Mouse (Mus musculus) intestine, embryonic 16.5 days (tissue): ENCODE measurements around the gene Pcsk7. TPM values are rescaled to one million over a fixed set of nuclear protein-coding genes. Genes with fewer than 3 reads are reported as not detected.

ENCODE experiments used
- ATAC-seq: fragments of 200-750 bp; cut with Nextera tagmentation; 2 replicates; pipeline ENCODE4 v1.8.0; 2017; ENCODE audit warnings: moderate TSS enrichment, moderate library complexity
- H3K27ac ChIP-seq: fragments of 300-500 bp; sonication (generic); 2 replicates; pipeline ENCODE4 v1.5.1; 2014; ENCODE audit warnings: mild to moderate bottlenecking, low read length
- H3K27me3 ChIP-seq: fragments of 300-500 bp; sonication (generic); replicated peaks from 2 replicates; pipeline ENCODE4 v1.6.1; 2014; ENCODE audit warnings: low read length, control low read depth, mixed read lengths; ENCODE audit not compliant: control insufficient read depth, insufficient read depth
- H3K36me3 ChIP-seq: fragments of 300-500 bp; sonication (generic); 2 replicates; pipeline ENCODE4 v1.6.1; 2014; ENCODE audit warnings: low read length, control low read depth; ENCODE audit not compliant: control insufficient read depth, insufficient read depth
- H3K4me1 ChIP-seq: fragments of 300-500 bp; sonication (generic); 2 replicates; pipeline ENCODE4 v1.6.1; 2014; ENCODE audit warnings: low read length, control low read depth, mixed read lengths; ENCODE audit not compliant: control insufficient read depth, insufficient read depth
- H3K4me2 ChIP-seq: fragments of 300-500 bp; sonication (generic); 2 replicates; pipeline ENCODE4 v1.6.1; 2014; ENCODE audit warnings: low read depth, low read length, control low read depth
- H3K4me3 ChIP-seq: fragments of 300-500 bp; sonication (generic); 2 replicates; pipeline ENCODE4 v1.5.1; 2014; ENCODE audit warnings: mild to moderate bottlenecking, low read length
- H3K9ac ChIP-seq: fragments of 300-500 bp; sonication (generic); 2 replicates; pipeline ENCODE4 v1.6.1; 2014; ENCODE audit warnings: low read depth, low read length
- H3K9me3 ChIP-seq: fragments of 300-500 bp; sonication (generic); 2 replicates; pipeline ENCODE4 v1.6.1; 2016; ENCODE audit warnings: low read length, control low read depth; ENCODE audit not compliant: control insufficient read depth
- WGBS: fragments of 180-500 bp; shearing (Covaris S2); extraction: QIAGEN DNeasy Blood & Tissue Kit; methylation state at CpG from one replicate; pipeline ENCODE4 v1.1.7; 2014; 5-methylcytosine and 5-hydroxymethylcytosine counted together
- microRNA-seq: library from miRNA; unstranded; fragments of <30 nt; microRNA quantifications from one replicate; pipeline ENCODE4, GENCODE M21; 2016
- polyA plus RNA-seq: library from polyadenylated mRNA; unstranded; fragments of >200 nt; fragmentation: Nextera tagmentation; extraction: Ambion mirVana; gene quantifications from 2 replicates; pipeline ENCODE4 v1.2.1, GENCODE M21; 2015

The Pcsk7 gene
- polyA plus RNA-seq, 1 experiment from 2014 or later, result 23.8 TPM

DNA sequence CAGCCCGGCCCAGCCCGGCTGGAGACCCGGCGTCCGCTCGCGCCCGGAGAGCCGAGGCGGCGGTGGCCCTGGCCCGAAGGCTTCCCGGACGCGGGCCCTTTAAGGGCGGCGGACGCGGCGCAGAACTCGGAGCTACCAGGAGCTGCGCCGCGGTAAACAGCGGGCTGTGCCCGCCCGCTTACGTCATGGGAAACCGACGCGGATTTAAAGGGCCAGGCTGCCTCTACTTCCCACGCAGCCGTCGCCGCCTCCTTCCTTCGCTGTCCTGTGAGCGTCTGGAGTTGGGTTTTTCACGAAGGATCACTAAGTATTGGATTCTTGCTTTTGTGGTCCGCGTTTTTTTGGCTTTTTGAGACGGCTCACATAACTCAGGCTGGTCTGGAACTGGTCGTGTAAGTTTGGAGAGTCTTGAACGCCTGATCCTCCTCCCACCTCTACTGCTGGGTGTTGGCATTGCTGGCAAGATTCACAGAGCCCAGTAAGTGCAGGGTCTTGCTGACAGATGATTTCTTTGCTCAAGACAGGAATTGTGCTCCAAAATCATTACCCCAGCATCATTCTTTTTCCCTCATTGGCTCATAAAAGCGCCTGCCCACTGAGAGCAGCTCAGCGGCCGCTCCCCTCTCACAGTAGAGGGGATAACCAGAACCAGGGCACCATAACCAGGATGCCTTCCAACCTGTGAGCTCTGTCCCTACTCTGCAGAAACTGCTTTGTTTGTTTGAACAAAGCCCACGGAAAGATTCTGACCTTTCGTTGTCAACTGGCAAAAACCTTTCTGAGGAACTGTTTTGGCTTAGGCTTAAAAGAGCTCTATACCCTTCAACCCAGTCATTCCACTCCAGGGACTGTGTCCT lies 49.0 kb downstream of the Pcsk7 start, which contains the start of gene Sidt2:
Gene Sidt2 (minus strand): TSS at position 152 of the 857 bp plus-strand sequence.
- Histone ChIP-seq H3K27ac (peak within 1 kb of the TSS; percentile 91), H3K4me1 (peaks cover 15% of the 10 kb centered on the region), H3K36me3 (0 out of 2 replicates have a peak, but pooled peaks cover 3% of the 10 kb centered on the region), H3K27me3 (no peaks in the 10 kb centered on the region), H3K9me3 (no peaks in the 10 kb centered on the region), H3K4me3 (peak within 1 kb of the TSS; percentile 89), H3K9ac (peak within 1 kb of the TSS; percentile 85), H3K4me2 (peak within 1 kb of the TSS; percentile 87)
- peak; percentile 97 for ATAC-seq
- WGBS, result 1% methylated on average over 48 of the region's 48 CpGs

- WGBS, result 61% methylated on average over 7 of the region's 7 CpGs
- no peaks in the 10 kb centered on the region for H3K27me3 ChIP-seq
- no peak overlapping the region for H3K27ac ChIP-seq
- no peaks in the 10 kb centered on the region; the same call in 1 of the 2 replicates for H3K36me3 ChIP-seq
- H3K9ac ChIP-seq, result no peak overlapping the region
- peaks cover 14% of the 10 kb centered on the region for H3K4me1 ChIP-seq
- ATAC-seq, result no peak
- H3K9me3 ChIP-seq, result no peaks in the 10 kb centered on the region
- no peak overlapping the region for H3K4me3 ChIP-seq
- no peak overlapping the region for H3K4me2 ChIP-seq
Observed at GRCm38 (mm10) chr9:45958023-45958670, 51.9 kb downstream of the Pcsk7 start.

GRCm38 (mm10) chr9:45958851-45959250 lies 52.6 kb downstream of the Pcsk7 start:
- Histone ChIP-seq H3K4me3 (no peak overlapping the region), H3K36me3 (peaks cover 2% of the 10 kb centered on the region; the same call in 1 of the 2 replicates), H3K9me3 (no peaks in the 10 kb centered on the region), H3K27me3 (no peaks in the 10 kb centered on the region), H3K4me2 (no peak overlapping the region), H3K4me1 (peaks cover 6% of the 10 kb centered on the region), H3K27ac (no peak overlapping the region), H3K9ac (no peak overlapping the region)
- ATAC-seq, result no peak
- 56% methylated on average over 4 of the region's 4 CpGs for WGBS

DNA sequence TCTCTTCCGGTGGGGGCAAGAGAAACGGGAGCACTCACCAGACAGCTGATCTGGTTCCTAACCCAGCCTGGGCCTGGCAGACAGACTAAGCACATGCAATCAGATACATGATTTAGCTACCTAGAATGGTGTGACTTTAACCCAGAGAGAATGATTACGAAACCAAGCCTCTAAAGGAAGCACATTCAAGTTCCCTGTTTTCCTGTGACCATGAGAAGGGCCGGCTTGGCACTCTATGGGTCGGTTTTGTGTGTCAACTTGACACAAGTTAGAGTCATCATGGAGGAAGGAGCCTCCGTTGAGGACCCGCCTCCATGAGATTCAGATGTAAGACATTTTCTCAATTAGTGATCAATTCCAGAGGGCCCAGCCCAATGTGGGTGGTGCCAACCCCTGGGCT lies 53.4 kb downstream of the Pcsk7 start:
- no peak overlapping the region for H3K9ac ChIP-seq
- H3K9me3 ChIP-seq, result no peaks in the 10 kb centered on the region
- WGBS, result 82% methylated on average over 7 of the region's 7 CpGs
- H3K36me3 ChIP-seq, result peaks cover 3% of the 10 kb centered on the region; the same call in 1 of the 2 replicates
- no peak overlapping the region for H3K4me2 ChIP-seq
- no peak overlapping the region for H3K27ac ChIP-seq
- no peak for ATAC-seq
- H3K4me1 ChIP-seq, result peaks cover 5% of the 10 kb centered on the region; the same call in 1 of the 2 replicates
- H3K27me3 ChIP-seq, result no peaks in the 10 kb centered on the region
- H3K4me3 ChIP-seq, result no peak overlapping the region

GRCm38 (mm10) chr9:45961855-45962254 lies 55.6 kb downstream of the Pcsk7 start:
- no peak overlapping the region for H3K27ac ChIP-seq
- no peak overlapping the region for H3K4me2 ChIP-seq
- no peak for ATAC-seq
- 72% methylated on average over 2 of the region's 2 CpGs for WGBS
- H3K9ac ChIP-seq, result no peak overlapping the region
- no peaks in the 10 kb centered on the region for H3K9me3 ChIP-seq
- H3K36me3 ChIP-seq, result peaks cover 3% of the 10 kb centered on the region; the same call in 1 of the 2 replicates
- no peaks in the 10 kb centered on the region for H3K4me1 ChIP-seq
- H3K4me3 ChIP-seq, result no peak overlapping the region
- H3K27me3 ChIP-seq, result no peaks in the 10 kb centered on the region

- Histone ChIP-seq H3K27ac (no peak overlapping the region), H3K36me3 (peaks cover 11% of the 10 kb centered on the region)
- peak; percentile 50; the same call in 1 of the 2 replicates for ATAC-seq
Observed at GRCm38 (mm10) chr9:45963577-45963976, 57.3 kb downstream of the Pcsk7 start.

GRCm38 (mm10) chr9:45976884-45977283 lies 70.6 kb downstream of the Pcsk7 start:
- Histone ChIP-seq H3K4me1 (peaks cover 6% of the 10 kb centered on the region; the same call in 1 of the 2 replicates), H3K27me3 (no peaks in the 10 kb centered on the region), H3K36me3 (peaks cover 18% of the 10 kb centered on the region), H3K4me2 (no peak overlapping the region), H3K9ac (no peak overlapping the region), H3K4me3 (no peak overlapping the region), H3K9me3 (no peaks in the 10 kb centered on the region), H3K27ac (no peak overlapping the region)
- no peak for ATAC-seq
- WGBS, result 77% methylated on average over 2 of the region's 2 CpGs

More at GRCm38 (mm10) chr9:45963577-45963976, 57.3 kb downstream of the Pcsk7 start:
- H3K9ac ChIP-seq, result no peak overlapping the region
- no peaks in the 10 kb centered on the region for H3K4me1 ChIP-seq
- WGBS, result 90% methylated on average over 6 of the region's 6 CpGs
- H3K4me3 ChIP-seq, result no peak overlapping the region
- H3K4me2 ChIP-seq, result no peak overlapping the region
- no peaks in the 10 kb centered on the region for H3K27me3 ChIP-seq
- no peaks in the 10 kb centered on the region for H3K9me3 ChIP-seq

Small RNA genes within 50 kb of the gene (microRNA-seq; reads per million reads assigned to microRNA genes)
- not detected for gene Mir7087

Other genes starting within 250 kb of the Pcsk7 start
- gene Cep164, start 77.8 kb upstream of the Pcsk7 start, polyA plus RNA-seq, result 20.6 and 21.6 TPM in 2 replicates
- gene Bace1, start 67.9 kb upstream of the Pcsk7 start, polyA plus RNA-seq, result 17.8 TPM in 2 replicates
- 35.2 and 36.0 TPM in 2 replicates for gene Rnf214, start 414 bp downstream of the Pcsk7 start, polyA plus RNA-seq
- 390 and 404 TPM in 2 replicates for gene Tagln, start 29.6 kb downstream of the Pcsk7 start, polyA plus RNA-seq
- gene Sidt2, start 48.8 kb downstream of the Pcsk7 start, polyA plus RNA-seq, result 33.4 and 37.2 TPM in 2 replicates
- 123 and 137 TPM in 2 replicates for gene Pafah1b2, start 106.2 kb downstream of the Pcsk7 start, polyA plus RNA-seq
- 5.1 and 5.2 TPM in 2 replicates for gene Sik3, start 106.3 kb downstream of the Pcsk7 start, polyA plus RNA-seq